Mouse (Mus musculus): Measurements from ENCODE around the gene Tnfrsf12a.
A peak's percentile ranks its signal among the peaks of the same experiment; 100 is the strongest.

The Tnfrsf12a gene

GRCm38 (mm10) chr17:23677236-23677679 lies at the start of gene Tnfrsf12a:
TSS of gene Tnfrsf12a (minus strand) at chr17:23677468.
- peak; percentile 87 for DNase-seq

- DNase-seq = peak; percentile 70
Observed at GRCm38 (mm10) chr17:23726758-23727142, 49.5 kb upstream of the Tnfrsf12a start.

- DNase-seq = peak; percentile 91
Observed at GRCm38 (mm10) chr17:23725999-23726757, 48.9 kb upstream of the Tnfrsf12a start, which contains the start of gene Pkmyt1. TSS of gene Pkmyt1 (plus strand) at chr17:23726336.

GRCm38 (mm10) chr17:23725477-23725876 lies 48.2 kb upstream of the Tnfrsf12a start:
- no peak for DNase-seq

- DNase-seq = no peak
Observed at GRCm38 (mm10) chr17:23722376-23723125, 45.3 kb upstream of the Tnfrsf12a start, which contains the start of gene 1520401A03Rik. TSS of gene 1520401A03Rik (minus strand) at chr17:23722783.

- no peak for DNase-seq
Observed at GRCm38 (mm10) chr17:23721886-23722285, 44.6 kb upstream of the Tnfrsf12a start.

GRCm38 (mm10) chr17:23719455-23719854 lies 42.2 kb upstream of the Tnfrsf12a start:
- no peak for DNase-seq

- DNase-seq = no peak
Observed at GRCm38 (mm10) chr17:23717003-23717402, 39.7 kb upstream of the Tnfrsf12a start.

- peak; percentile 62 for DNase-seq
Observed at GRCm38 (mm10) chr17:23706212-23706611, 28.9 kb upstream of the Tnfrsf12a start.

- DNase-seq = no peak
Observed at GRCm38 (mm10) chr17:23705525-23706104, 28.3 kb upstream of the Tnfrsf12a start.

GRCm38 (mm10) chr17:23704741-23705140 lies 27.5 kb upstream of the Tnfrsf12a start:
- no peak for DNase-seq

GRCm38 (mm10) chr17:23703301-23703700 lies 26.0 kb upstream of the Tnfrsf12a start:
- DNase-seq = no peak

- DNase-seq = peak; percentile 94
Observed at GRCm38 (mm10) chr17:23700079-23700478, 22.8 kb upstream of the Tnfrsf12a start.

GRCm38 (mm10) chr17:23699131-23700077 lies 22.1 kb upstream of the Tnfrsf12a start:
- DNase-seq = peak; percentile 27

GRCm38 (mm10) chr17:23695801-23696200 lies 18.5 kb upstream of the Tnfrsf12a start:
- no peak for DNase-seq

- DNase-seq = no peak
Observed at GRCm38 (mm10) chr17:23694491-23694890, 17.2 kb upstream of the Tnfrsf12a start.

GRCm38 (mm10) chr17:23683856-23684672 lies 6.8 kb upstream of the Tnfrsf12a start, which contains the start of gene Cldn9:
TSS of gene Cldn9 (minus strand) at chr17:23684026.
- DNase-seq = peak; percentile 44

GRCm38 (mm10) chr17:23683226-23683625 lies 6.0 kb upstream of the Tnfrsf12a start:
- no peak for DNase-seq

- no peak for DNase-seq
Observed at GRCm38 (mm10) chr17:23682530-23682929, 5.3 kb upstream of the Tnfrsf12a start.

GRCm38 (mm10) chr17:23682092-23682491 lies 4.8 kb upstream of the Tnfrsf12a start:
- DNase-seq = peak; percentile 50

GRCm38 (mm10) chr17:23681086-23681485 lies 3.8 kb upstream of the Tnfrsf12a start:
- DNase-seq = peak; percentile 42
